Mouse (Mus musculus) MEL (cell line): ENCODE measurements around the gene Tgm7. TPM values are rescaled to one million over a fixed set of nuclear protein-coding genes. Genes with fewer than 3 reads are reported as not detected.

Experiments used
- DNase-seq: peaks from one replicate; pipeline ENCODE4 v3.0.0; 2011; ENCODE audit warnings: low read depth, low spot score
- H3K27ac ChIP-seq: 2 replicates; pipeline ENCODE4 v1.5.1; 2012; ENCODE audit warnings: low read depth, mild to moderate bottlenecking, control low read depth, low read length, moderate library complexity; ENCODE audit not compliant: control insufficient read depth
- H3K27me3 ChIP-seq, 2 experiments: fragments of 150-350 bp in 1 of 2; sonication (generic) in 1 of 2; 2 replicates each; pipeline ENCODE4 v1.6.1; 2012; ENCODE audit warnings: low read length in 2 of 2, mild to moderate bottlenecking in 2 of 2, improper control_type of control experiment in 1 of 2, moderate library complexity in 1 of 2; ENCODE audit not compliant: insufficient read depth in 2 of 2, control insufficient read depth in 1 of 2
- H3K36me3 ChIP-seq, 2 experiments: 2 replicates each; pipeline ENCODE4 v1.6.1; 2012 to 2014; ENCODE audit warnings: low read length in 2 of 2, improper control_type of control experiment in 1 of 2, inconsistent platforms in 1 of 2, mild to moderate bottlenecking in 1 of 2; ENCODE audit not compliant: insufficient read depth in 2 of 2, control insufficient read depth in 1 of 2
- H3K4me1 ChIP-seq, 2 experiments: fragments of 150-350 bp in 1 of 2; sonication (generic) in 1 of 2; 2 replicates each; pipeline ENCODE4 v1.6.1; 2012; ENCODE audit warnings: low read length in 2 of 2, improper control_type of control experiment in 1 of 2, mild to moderate bottlenecking in 1 of 2; ENCODE audit not compliant: insufficient read depth in 2 of 2, control insufficient read depth in 1 of 2
- H3K4me3 ChIP-seq, 2 experiments: fragments of 150-350 bp in 1 of 2; sonication (generic) in 1 of 2; 2 replicates each; pipeline ENCODE4 v1.5.1; 2012; ENCODE audit warnings: low read depth in 2 of 2, low read length in 2 of 2, mild to moderate bottlenecking in 2 of 2, moderate library complexity in 2 of 2, control low read depth in 1 of 2, improper control_type of control experiment in 1 of 2; ENCODE audit not compliant: control insufficient read depth in 1 of 2, insufficient read depth in 1 of 2
- H3K79me2 ChIP-seq: 2 replicates; pipeline ENCODE4 v1.6.1; 2012; ENCODE audit warnings: mild to moderate bottlenecking, low read length, moderate library complexity; ENCODE audit not compliant: control insufficient read depth, poor library complexity, insufficient read depth
- H3K9ac ChIP-seq: 2 replicates; pipeline ENCODE4 v1.6.1; 2012; ENCODE audit warnings: low read depth, mild to moderate bottlenecking, control low read depth, low read length, moderate library complexity; ENCODE audit not compliant: control insufficient read depth, poor library complexity, severe bottlenecking
- H3K9me3 ChIP-seq: fragments of 150-350 bp; sonication (generic); replicated peaks from 2 replicates; pipeline ENCODE4 v1.6.1; 2012; ENCODE audit warnings: mild to moderate bottlenecking, low read length, improper control_type of control experiment, moderate library complexity; ENCODE audit not compliant: insufficient read depth
- BHLHE40 ChIP-seq: IDR thresholded peaks from 2 replicates; pipeline ENCODE4 v1.6.1; 2012; ENCODE audit warnings: low read depth, mild to moderate bottlenecking, inconsistent platforms, low read length, improper control_type of control experiment, borderline replicate concordance
- CHD2 ChIP-seq: IDR thresholded peaks from 2 replicates; pipeline ENCODE4 v1.6.1; 2011; ENCODE audit warnings: low read length, improper control_type of control experiment
- EP300 ChIP-seq, 2 experiments: IDR thresholded peaks; 2 replicates each; pipeline ENCODE4 v1.6.1; 2011; ENCODE audit warnings: improper control_type of control experiment in 2 of 2, low read length in 2 of 2, low read depth in 1 of 2, mild to moderate bottlenecking in 1 of 2
- GABPA ChIP-seq: IDR thresholded peaks from 2 replicates; pipeline ENCODE4 v1.6.1; 2012; ENCODE audit warnings: low read depth, mild to moderate bottlenecking, inconsistent platforms, low read length, improper control_type of control experiment, moderate library complexity
- HCFC1 ChIP-seq: IDR thresholded peaks from 2 replicates; pipeline ENCODE4 v1.6.1; 2012; ENCODE audit warnings: low read depth, mild to moderate bottlenecking, inconsistent platforms, low read length, improper control_type of control experiment, moderate library complexity
- KAT2A ChIP-seq: conservative IDR thresholded peaks from 2 replicates; pipeline ENCODE4 v1.6.1; 2012; ENCODE audit warnings: low read depth, low read length, improper control_type of control experiment, inconsistent platforms
- MAX ChIP-seq: IDR thresholded peaks from 2 replicates; pipeline ENCODE4 v1.6.1; 2011; ENCODE audit warnings: low read length, improper control_type of control experiment
- MEF2A ChIP-seq: IDR thresholded peaks from 2 replicates; pipeline ENCODE4 v1.6.1; 2014; ENCODE audit warnings: low read depth, mild to moderate bottlenecking, inconsistent platforms, low read length, improper control_type of control experiment; ENCODE audit not compliant: poor library complexity, insufficient replicate concordance, severe bottlenecking; ENCODE audit errors: extremely low read depth
- MXI1 ChIP-seq: IDR thresholded peaks from 2 replicates; pipeline ENCODE4 v1.6.1; 2011; ENCODE audit warnings: mild to moderate bottlenecking, low read depth, low read length, improper control_type of control experiment
- MYB ChIP-seq: IDR thresholded peaks from 2 replicates; pipeline ENCODE4 v1.6.1; 2011; ENCODE audit warnings: mild to moderate bottlenecking, low read depth, low read length, improper control_type of control experiment
- NRF1 ChIP-seq: IDR thresholded peaks from 2 replicates; pipeline ENCODE4 v1.6.1; 2014; ENCODE audit warnings: low read depth, mild to moderate bottlenecking, inconsistent platforms, low read length, improper control_type of control experiment, moderate library complexity; ENCODE audit not compliant: poor library complexity, insufficient read depth, severe bottlenecking
- POLR2AphosphoS2 ChIP-seq: IDR thresholded peaks from 2 replicates; pipeline ENCODE4 v1.6.1; 2011; ENCODE audit warnings: low read length, improper control_type of control experiment
- RAD21 ChIP-seq: IDR thresholded peaks from 2 replicates; pipeline ENCODE4 v1.6.1; 2011; ENCODE audit warnings: mild to moderate bottlenecking, low read depth, low read length, improper control_type of control experiment
- RCOR1 ChIP-seq: IDR thresholded peaks from 2 replicates; pipeline ENCODE4 v1.6.1; 2012; ENCODE audit warnings: low read depth, mild to moderate bottlenecking, inconsistent platforms, low read length, improper control_type of control experiment
- SMC3 ChIP-seq: IDR thresholded peaks from 2 replicates; pipeline ENCODE4 v1.6.1; 2011; ENCODE audit warnings: low read depth, low read length, improper control_type of control experiment
- TAL1 ChIP-seq: IDR thresholded peaks from 2 replicates; pipeline ENCODE4 v1.6.1; 2012; ENCODE audit warnings: mild to moderate bottlenecking, inconsistent platforms, low read length, moderate library complexity, mixed read lengths
- TBP ChIP-seq: IDR thresholded peaks from 2 replicates; pipeline ENCODE4 v1.8.0; 2011; ENCODE audit warnings: low read depth, low read length, improper control_type of control experiment
- TCF12 ChIP-seq: IDR thresholded peaks from 2 replicates; pipeline ENCODE4 v1.6.1; 2014; ENCODE audit warnings: low read depth, mild to moderate bottlenecking, inconsistent platforms, low read length, improper control_type of control experiment, moderate library complexity
- ZC3H11A ChIP-seq: IDR thresholded peaks from 2 replicates; pipeline ENCODE4 v1.6.1; 2012; ENCODE audit warnings: low read depth, mild to moderate bottlenecking, inconsistent platforms, low read length, improper control_type of control experiment
- ZNF384 ChIP-seq: IDR thresholded peaks from 2 replicates; pipeline ENCODE4 v1.6.1; 2012; ENCODE audit warnings: low read depth, mild to moderate bottlenecking, inconsistent platforms, low read length, improper control_type of control experiment
- polyA plus RNA-seq, 2 experiments: library from polyadenylated mRNA; stranded (reverse) in 1 of 2; unstranded in 1 of 2; fragments of >175 nt in 1 of 2; fragments of >200 nt in 1 of 2; gene quantifications; 2 replicates each; pipeline versions ENCODE4 v1.2.1 to v1.2.4; 2012; ENCODE audit warnings: low replicate concordance in 2 of 2, low read depth in 1 of 2; ENCODE audit not compliant: insufficient read length in 2 of 2, insufficient read depth in 1 of 2, missing spikeins in 1 of 2
- total RNA-seq: library from RNA; depleted of rRNA; stranded (reverse); fragments of 300-350 nt; gene quantifications from 2 replicates; pipeline ENCODE4 v1.2.3, GENCODE M21; 2012

Gene Tgm7
- total and polyA plus RNA-seq, 3 experiments = not detected

DNA sequence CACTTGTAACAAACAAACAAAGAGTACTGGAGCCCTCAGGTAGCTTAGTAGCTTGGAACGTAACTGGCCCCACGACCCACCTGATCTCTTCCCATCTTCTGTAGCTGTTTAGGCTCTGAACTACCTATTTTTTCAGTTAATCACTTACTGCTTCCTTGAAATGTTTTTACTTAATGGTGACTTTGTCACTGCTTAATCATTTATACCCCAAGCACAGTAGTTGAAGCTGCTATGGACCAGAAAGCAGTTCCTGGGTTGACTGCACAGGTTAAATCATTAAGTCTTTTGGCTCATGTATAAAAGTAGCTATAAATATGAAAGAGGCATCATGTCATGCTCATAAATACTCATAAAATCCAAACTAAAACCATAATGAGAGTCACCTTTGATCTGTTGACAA is 5.8 kb upstream of the Tgm7 start:
- H3K27ac ChIP-seq = no peak overlapping the region
- no peak for DNase-seq

DNA sequence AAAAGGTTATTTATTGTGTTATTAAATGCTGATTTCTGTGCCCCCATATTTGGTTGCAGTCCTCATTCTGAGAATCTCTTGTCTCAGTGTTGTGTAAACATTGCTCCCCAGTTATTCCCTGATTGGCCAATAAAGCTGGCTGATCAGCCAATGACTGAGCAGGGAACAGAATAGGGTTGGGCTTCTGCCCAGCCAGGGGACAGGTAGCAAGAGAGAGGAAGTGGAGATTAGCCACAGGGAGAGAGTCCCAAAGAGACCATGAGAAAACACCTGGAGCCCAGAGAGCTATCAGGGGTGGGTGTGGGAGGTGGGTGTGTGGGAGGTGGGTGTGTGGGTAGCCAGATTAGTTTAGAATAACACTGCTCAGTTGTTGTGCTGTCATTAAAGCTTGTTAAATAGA is 3.7 kb downstream of the Tgm7 start:
- Histone ChIP-seq H3K36me3 (no peaks in the 10 kb centered on the region), H3K27me3 (peaks cover 1 to 2% of the 10 kb centered on the region in 2 experiments; a peak in 3 of 4 replicates), H3K27ac (no peak overlapping the region), H3K4me1 (no peaks in the 10 kb centered on the region), H3K9me3 (no peaks in the 10 kb centered on the region), H3K79me2 (no peaks in the 10 kb centered on the region), H3K9ac (no peak overlapping the region), H3K4me3 (no peak overlapping the region)
- TF ChIP-seq HCFC1 (no peak), RCOR1 (no peak), SMC3 (no peak), ZC3H11A (no peak), BHLHE40 (no peak), MYB (no peak), RAD21 (no peak), TAL1 (no peak)
- DNase-seq = no peak

More for the DNA sequence above, 5.8 kb upstream of the Tgm7 start:
- H3K79me2 ChIP-seq = no peaks in the 10 kb centered on the region
- no peak overlapping the region for H3K9ac ChIP-seq
- no peaks in the 10 kb centered on the region for H3K4me1 ChIP-seq
- no peak overlapping the region for H3K4me3 ChIP-seq
- no peaks in the 10 kb centered on the region for H3K9me3 ChIP-seq
- TF ChIP-seq TBP (no peak), TAL1 (no peak), POLR2AphosphoS2 (no peak), ZNF384 (no peak), KAT2A (no peak), RAD21 (no peak), MYB (no peak), CHD2 (no peak), BHLHE40 (no peak), MEF2A (no peak), EP300 (IDR thresholded peaks at IDR 0.05; ENCODE audit: low read depth in 1 of 2, low read length in 2 of 2) (no peak), GABPA (no peak), RCOR1 (no peak), MAX (no peak), TCF12 (no peak), NRF1 (no peak), MXI1 (no peak)
- TF ChIP-seq, all 39 proteins: peak for 0
- Histone ChIP-seq H3K36me3 (no peaks in the 10 kb centered on the region), H3K27me3 (peaks cover 7 to 25% of the 10 kb centered on the region in 2 experiments)
